Mouse (Mus musculus): ENCODE data around the gene Slit3. TPM values are rescaled to one million over a fixed set of nuclear protein-coding genes. Genes with fewer than 3 reads are reported as not detected.
A peak's percentile ranks its signal among the peaks of the same experiment; 100 is the strongest.

The Slit3 gene
- polyA plus RNA-seq, 1 experiment from 2014 or later, result 3.5 TPM

DNA sequence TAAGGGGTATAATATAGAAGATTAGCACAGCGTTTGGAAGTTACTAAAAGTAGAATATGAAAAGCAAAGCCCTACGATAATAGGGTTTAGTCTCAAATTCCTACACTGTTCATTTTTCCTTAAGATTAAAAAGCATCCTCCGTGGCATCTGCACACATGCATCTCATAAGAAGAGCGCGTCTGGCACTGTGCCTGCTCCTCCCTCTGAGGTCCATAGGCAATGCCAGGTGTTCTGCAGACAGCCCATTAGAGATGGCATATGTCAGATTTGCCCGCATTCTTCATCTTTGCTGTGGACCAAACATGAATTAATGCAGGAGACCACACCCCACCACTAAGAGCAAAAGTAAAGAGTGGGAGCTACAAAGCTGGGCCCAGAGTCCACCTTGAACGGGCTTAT lies 462.6 kb downstream of the Slit3 start:
- H3K4me2 ChIP-seq (ENCODE audit: low read length), result no peak overlapping the region
- no peaks in the 10 kb centered on the region for H3K4me1 ChIP-seq (ENCODE audit: control insufficient read depth, insufficient read depth, low read length)
- no peak overlapping the region for H3K9ac ChIP-seq (replicated peaks; ENCODE audit: low read length)
- no peak overlapping the region for H3K27ac ChIP-seq (replicated peaks; ENCODE audit: low read depth, low read length)
- no peak for DNase-seq
- ATAC-seq (ENCODE audit: low FRiP score, low TSS enrichment), result no peak
- no peaks in the 10 kb centered on the region for H3K36me3 ChIP-seq (ENCODE audit: control insufficient read depth, insufficient read depth, low read length)
- no peaks in the 10 kb centered on the region for H3K9me3 ChIP-seq (ENCODE audit: control insufficient read depth, low read length)
- no peak overlapping the region for H3K4me3 ChIP-seq (replicated peaks; ENCODE audit: low read depth, low read length)
- WGBS, result 91% methylated on average over 7 of the region's 7 CpGs
- no peaks in the 10 kb centered on the region for H3K27me3 ChIP-seq (ENCODE audit: control insufficient read depth, insufficient read depth, low read length)

DNA sequence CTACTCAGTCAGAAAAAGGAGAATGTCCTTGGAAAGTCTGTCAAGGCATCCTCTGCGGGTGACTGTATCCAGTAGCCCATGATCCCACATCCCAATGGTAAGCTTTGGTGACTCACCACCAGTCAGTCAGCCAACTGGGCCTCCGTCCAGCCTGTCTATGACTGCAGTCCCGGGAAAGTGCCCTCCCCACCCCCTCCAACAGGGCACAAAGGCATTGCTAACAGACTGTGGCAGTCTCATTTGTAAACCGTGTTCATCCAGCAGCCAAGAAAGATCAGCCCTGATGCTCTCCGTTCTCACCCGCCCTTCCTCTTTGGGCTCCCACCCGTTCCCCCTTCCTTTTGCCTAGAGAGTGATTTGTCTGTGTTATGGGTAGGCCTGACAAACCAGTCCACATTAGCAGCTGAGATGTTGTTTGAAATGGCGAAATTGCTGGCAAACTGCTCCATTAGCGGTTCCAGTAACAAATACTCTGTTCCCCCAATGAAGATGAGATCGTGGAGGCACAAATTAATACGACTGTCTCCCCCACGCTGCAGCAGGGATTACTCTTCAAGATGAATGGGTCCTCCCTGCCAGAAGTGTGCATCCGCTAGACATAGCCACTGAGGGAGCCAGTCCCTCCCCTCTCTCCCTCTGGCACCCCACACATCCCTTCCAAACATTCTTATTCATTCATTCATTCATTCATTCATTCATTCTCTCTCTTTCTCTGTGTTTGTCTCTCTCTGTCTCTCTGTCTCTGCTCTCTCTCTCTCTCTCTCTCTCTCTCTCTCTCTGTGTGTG lies 466.3 kb downstream of the Slit3 start:
- no peak overlapping the region for H3K27ac ChIP-seq (replicated peaks; ENCODE audit: low read depth, low read length)
- H3K27me3 ChIP-seq (ENCODE audit: control insufficient read depth, insufficient read depth, low read length), result 0 out of 2 replicates have a peak, but pooled peaks cover under 1% of the 10 kb centered on the region
- no peaks in the 10 kb centered on the region for H3K4me1 ChIP-seq (ENCODE audit: control insufficient read depth, insufficient read depth, low read length)
- H3K4me3 ChIP-seq (replicated peaks; ENCODE audit: low read depth, low read length), result no peak overlapping the region
- no peaks in the 10 kb centered on the region for H3K36me3 ChIP-seq (ENCODE audit: control insufficient read depth, insufficient read depth, low read length)
- no peak overlapping the region for H3K9ac ChIP-seq (replicated peaks; ENCODE audit: low read length)
- ATAC-seq (ENCODE audit: low FRiP score, low TSS enrichment) (peak; percentile 74), DNase-seq (peak; percentile 78)
- WGBS, result 51% methylated on average over 13 of the region's 13 CpGs
- no peak overlapping the region for H3K4me2 ChIP-seq (ENCODE audit: low read length)
- H3K9me3 ChIP-seq (ENCODE audit: control insufficient read depth, low read length), result no peaks in the 10 kb centered on the region

DNA sequence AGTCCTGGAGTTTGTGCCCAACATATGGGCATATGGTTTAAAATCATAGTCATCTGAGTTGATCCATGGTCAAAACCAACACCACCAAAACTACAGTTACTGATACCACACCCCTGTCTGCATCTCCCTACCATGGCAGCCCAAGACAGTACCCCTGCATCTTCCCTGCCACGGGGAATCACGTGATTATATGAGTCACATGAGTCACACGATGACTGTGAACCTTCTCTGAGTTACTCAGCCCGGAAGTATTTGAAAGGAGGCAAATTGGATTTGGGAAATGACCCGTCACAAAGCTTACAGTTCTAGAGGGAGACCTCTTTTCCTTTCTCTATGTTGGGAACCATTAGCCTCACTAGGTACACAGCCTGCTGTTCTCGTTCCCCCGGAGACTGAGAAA lies 468.9 kb downstream of the Slit3 start:
- Histone ChIP-seq H3K9me3 (ENCODE audit: control insufficient read depth, low read length) (no peaks in the 10 kb centered on the region), H3K27ac (replicated peaks; ENCODE audit: low read depth, low read length) (no peak overlapping the region), H3K4me2 (ENCODE audit: low read length) (no peak overlapping the region), H3K4me3 (replicated peaks; ENCODE audit: low read depth, low read length) (no peak overlapping the region), H3K27me3 (ENCODE audit: control insufficient read depth, insufficient read depth, low read length) (0 out of 2 replicates have a peak, but pooled peaks cover 5% of the 10 kb centered on the region), H3K9ac (replicated peaks; ENCODE audit: low read length) (no peak overlapping the region), H3K36me3 (ENCODE audit: control insufficient read depth, insufficient read depth, low read length) (no peaks in the 10 kb centered on the region), H3K4me1 (ENCODE audit: control insufficient read depth, insufficient read depth, low read length) (peaks cover 9% of the 10 kb centered on the region; the same call in 1 of the 2 replicates)
- ATAC-seq (ENCODE audit: low FRiP score, low TSS enrichment), result no peak
- no peak for DNase-seq
- WGBS, result 82% methylated on average over 7 of the region's 7 CpGs

DNA sequence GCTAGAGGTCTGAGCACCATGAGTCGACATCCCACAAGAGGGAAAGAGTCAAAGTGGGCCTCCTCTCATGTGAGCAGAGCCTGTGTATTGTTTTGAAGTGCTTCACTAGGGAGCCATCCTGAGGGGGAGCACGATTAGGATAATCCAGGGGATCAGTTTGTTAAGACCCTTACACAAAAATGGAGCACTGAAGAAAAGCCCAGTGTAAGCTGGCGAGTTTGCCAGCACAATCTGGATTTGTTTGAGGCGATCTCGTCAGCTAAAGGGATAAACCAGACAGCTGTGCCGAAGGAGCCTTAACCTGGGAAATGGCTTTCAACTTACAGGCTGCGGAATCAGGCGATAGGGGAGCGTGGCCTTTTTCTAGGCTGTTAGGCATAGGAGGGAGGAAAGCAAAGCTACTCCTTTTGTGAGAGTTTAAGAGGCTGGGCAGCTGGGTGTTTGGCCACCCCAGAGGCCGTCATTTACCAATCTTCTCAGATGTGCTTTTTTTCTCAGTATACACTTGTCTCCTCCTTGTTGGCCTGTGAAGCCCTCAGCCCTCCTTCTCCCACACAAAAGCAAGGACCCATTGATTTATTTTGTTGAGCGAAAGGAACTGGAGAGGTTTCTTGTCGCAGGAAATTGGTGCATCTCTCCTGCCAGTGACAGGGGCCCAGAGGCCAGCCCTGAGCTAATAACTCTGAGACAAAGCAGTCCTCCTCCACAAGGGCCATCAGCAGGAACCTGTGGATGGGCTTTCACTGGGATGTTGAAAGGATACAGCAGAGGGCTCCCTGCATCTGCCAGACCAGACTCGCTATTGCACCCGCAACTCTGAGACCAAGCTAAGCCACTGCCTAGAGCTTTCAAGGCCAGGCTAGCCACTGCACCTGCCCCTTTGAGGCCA lies 472.4 kb downstream of the Slit3 start:
- ATAC-seq (ENCODE audit: low FRiP score, low TSS enrichment) (no peak), DNase-seq (no peak)
- peaks cover 31% of the 10 kb centered on the region for H3K4me1 ChIP-seq (ENCODE audit: control insufficient read depth, insufficient read depth, low read length)
- no peak overlapping the region for H3K27ac ChIP-seq (replicated peaks; ENCODE audit: low read depth, low read length)
- H3K9ac ChIP-seq (replicated peaks; ENCODE audit: low read length), result no peak overlapping the region
- 28% methylated on average over 14 of the region's 14 CpGs for WGBS
- no peaks in the 10 kb centered on the region for H3K9me3 ChIP-seq (ENCODE audit: control insufficient read depth, low read length)
- H3K4me3 ChIP-seq (replicated peaks; ENCODE audit: low read depth, low read length), result no peak overlapping the region
- 0 out of 2 replicates have a peak, but pooled peaks cover 5% of the 10 kb centered on the region for H3K27me3 ChIP-seq (ENCODE audit: control insufficient read depth, insufficient read depth, low read length)
- H3K36me3 ChIP-seq (ENCODE audit: control insufficient read depth, insufficient read depth, low read length), result no peaks in the 10 kb centered on the region
- no peak overlapping the region for H3K4me2 ChIP-seq (ENCODE audit: low read length)

DNA sequence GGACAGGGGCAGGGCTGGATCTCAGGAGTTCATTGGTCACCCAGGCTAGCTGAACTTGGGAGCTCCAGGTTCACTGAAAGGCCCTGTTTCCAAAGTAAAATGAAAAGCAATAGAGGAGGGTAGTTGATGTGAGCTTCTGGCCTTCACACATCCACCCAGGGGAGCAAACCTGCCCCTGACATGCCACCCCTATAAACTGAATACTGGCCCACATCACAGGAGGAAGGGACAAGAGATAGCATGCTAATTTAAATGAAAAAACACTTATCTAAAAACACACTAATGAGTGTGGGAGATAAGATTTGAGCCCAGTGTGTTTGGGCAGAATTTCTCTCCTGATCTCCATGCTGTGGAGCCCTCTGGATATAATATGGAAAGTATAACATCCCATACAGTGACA lies 475.0 kb downstream of the Slit3 start:
- H3K27me3 ChIP-seq (ENCODE audit: control insufficient read depth, insufficient read depth, low read length), result 0 out of 2 replicates have a peak, but pooled peaks cover 5% of the 10 kb centered on the region
- no peak overlapping the region for H3K4me3 ChIP-seq (replicated peaks; ENCODE audit: low read depth, low read length)
- DNase-seq (no peak), ATAC-seq (ENCODE audit: low FRiP score, low TSS enrichment) (no peak)
- H3K9me3 ChIP-seq (ENCODE audit: control insufficient read depth, low read length), result no peaks in the 10 kb centered on the region
- peak overlapping the region; percentile 26 for H3K27ac ChIP-seq (replicated peaks; ENCODE audit: low read depth, low read length)
- no peak overlapping the region for H3K4me2 ChIP-seq (ENCODE audit: low read length)
- no peak overlapping the region for H3K9ac ChIP-seq (replicated peaks; ENCODE audit: low read length)
- no peaks in the 10 kb centered on the region for H3K36me3 ChIP-seq (ENCODE audit: control insufficient read depth, insufficient read depth, low read length)
- peaks cover 37% of the 10 kb centered on the region for H3K4me1 ChIP-seq (ENCODE audit: control insufficient read depth, insufficient read depth, low read length)

DNA sequence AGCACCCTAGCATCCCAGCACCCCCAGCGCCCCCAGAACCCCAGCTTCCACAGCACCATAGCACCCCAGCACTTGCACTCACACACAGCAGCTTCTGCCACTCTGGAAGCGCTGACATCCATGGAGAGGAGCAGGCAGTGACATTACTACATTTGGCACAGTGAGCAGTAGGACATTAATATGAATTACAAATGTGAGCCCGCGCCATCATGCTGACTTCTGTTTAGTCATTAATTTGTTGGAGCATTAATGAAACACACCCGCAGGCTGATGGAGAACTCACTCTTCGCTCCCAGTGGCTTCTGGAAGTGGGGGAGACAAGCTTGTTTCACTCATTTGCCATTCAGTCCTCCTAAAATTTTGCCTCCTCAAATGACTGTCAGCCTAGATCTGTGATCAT lies 476.9 kb downstream of the Slit3 start:
- H3K27ac ChIP-seq (replicated peaks; ENCODE audit: low read depth, low read length), result no peak overlapping the region
- H3K36me3 ChIP-seq (ENCODE audit: control insufficient read depth, insufficient read depth, low read length), result no peaks in the 10 kb centered on the region
- no peak overlapping the region for H3K4me2 ChIP-seq (ENCODE audit: low read length)
- H3K4me1 ChIP-seq (ENCODE audit: control insufficient read depth, insufficient read depth, low read length), result peaks cover 44% of the 10 kb centered on the region
- H3K9me3 ChIP-seq (ENCODE audit: control insufficient read depth, low read length), result no peaks in the 10 kb centered on the region
- no peaks in the 10 kb centered on the region for H3K27me3 ChIP-seq (ENCODE audit: control insufficient read depth, insufficient read depth, low read length)
- DNase-seq (no peak), ATAC-seq (ENCODE audit: low FRiP score, low TSS enrichment) (no peak)
- H3K9ac ChIP-seq (replicated peaks; ENCODE audit: low read length), result no peak overlapping the region
- WGBS, result 60% methylated on average over 6 of the region's 6 CpGs
- H3K4me3 ChIP-seq (replicated peaks; ENCODE audit: low read depth, low read length), result no peak overlapping the region

DNA sequence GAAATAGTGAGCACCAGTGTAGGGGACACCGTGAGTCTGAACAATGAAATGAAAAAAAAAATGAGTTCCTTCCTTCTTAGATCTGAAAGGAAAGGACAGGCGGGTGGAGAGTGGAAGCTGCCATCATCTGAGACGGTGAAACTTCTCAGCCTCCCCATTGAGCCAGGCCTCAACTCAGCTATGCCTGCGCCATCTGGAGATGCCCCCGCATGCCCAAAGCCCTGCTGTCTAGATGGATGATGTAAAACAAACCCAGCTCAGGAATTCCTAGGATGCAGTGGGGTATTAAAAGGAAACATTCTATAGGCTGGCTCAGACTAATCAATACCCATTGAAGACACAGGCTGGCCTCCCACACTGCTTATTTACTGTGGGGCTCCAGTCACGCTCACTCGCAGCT lies 477.7 kb downstream of the Slit3 start:
- no peak overlapping the region for H3K9ac ChIP-seq (replicated peaks; ENCODE audit: low read length)
- H3K4me3 ChIP-seq (replicated peaks; ENCODE audit: low read depth, low read length), result no peak overlapping the region
- 25% methylated on average over 7 of the region's 7 CpGs for WGBS
- peaks cover 38% of the 10 kb centered on the region for H3K4me1 ChIP-seq (ENCODE audit: control insufficient read depth, insufficient read depth, low read length)
- no peak for DNase-seq
- no peaks in the 10 kb centered on the region for H3K27me3 ChIP-seq (ENCODE audit: control insufficient read depth, insufficient read depth, low read length)
- no peak for ATAC-seq (ENCODE audit: low FRiP score, low TSS enrichment)
- H3K4me2 ChIP-seq (ENCODE audit: low read length), result no peak overlapping the region
- H3K9me3 ChIP-seq (ENCODE audit: control insufficient read depth, low read length), result no peaks in the 10 kb centered on the region
- no peak overlapping the region for H3K27ac ChIP-seq (replicated peaks; ENCODE audit: low read depth, low read length)
- H3K36me3 ChIP-seq (ENCODE audit: control insufficient read depth, insufficient read depth, low read length), result no peaks in the 10 kb centered on the region

DNA sequence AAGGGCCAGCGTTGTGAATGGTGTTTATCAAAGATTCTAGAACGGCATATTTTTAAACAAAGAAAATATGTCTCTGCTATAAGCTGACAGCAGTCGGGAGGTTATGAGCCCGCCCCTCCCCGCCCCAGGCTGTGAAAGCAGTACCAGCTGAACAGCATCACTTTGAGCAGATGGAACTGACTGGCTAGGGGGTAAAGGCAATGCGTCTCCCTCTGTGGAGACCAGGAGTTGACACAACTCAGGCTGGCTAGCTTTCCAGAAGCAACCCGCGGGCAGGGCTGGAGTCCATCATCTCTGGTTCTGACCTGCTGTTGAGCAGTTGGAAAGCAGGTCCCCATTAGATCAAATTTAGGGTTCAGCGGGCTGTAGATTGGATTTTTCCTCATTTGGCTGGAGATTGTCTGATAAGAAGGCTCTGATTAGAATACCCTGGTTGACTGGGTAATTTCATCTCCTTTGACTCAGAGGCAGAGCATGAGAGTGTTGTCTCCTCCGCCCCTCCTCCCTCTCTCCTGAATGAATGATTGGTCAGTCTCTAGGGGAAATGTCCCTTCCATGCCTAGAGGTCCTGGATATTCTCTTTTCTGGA lies 480.7 kb downstream of the Slit3 start:
- no peak overlapping the region for H3K27ac ChIP-seq (replicated peaks; ENCODE audit: low read depth, low read length)

More for the DNA sequence above, 480.7 kb downstream of the Slit3 start:
- DNase-seq (peak; percentile 56), ATAC-seq (ENCODE audit: low FRiP score, low TSS enrichment) (peak; percentile 56; the same call in 1 of the 2 replicates)
- Histone ChIP-seq H3K4me2 (ENCODE audit: low read length) (no peak overlapping the region), H3K9me3 (ENCODE audit: control insufficient read depth, low read length) (no peaks in the 10 kb centered on the region), H3K36me3 (ENCODE audit: control insufficient read depth, insufficient read depth, low read length) (no peaks in the 10 kb centered on the region), H3K4me1 (ENCODE audit: control insufficient read depth, insufficient read depth, low read length) (peaks cover 31% of the 10 kb centered on the region; the same call in 1 of the 2 replicates), H3K4me3 (replicated peaks; ENCODE audit: low read depth, low read length) (no peak overlapping the region), H3K27me3 (ENCODE audit: control insufficient read depth, insufficient read depth, low read length) (no peaks in the 10 kb centered on the region), H3K9ac (replicated peaks; ENCODE audit: low read length) (no peak overlapping the region)
- 49% methylated on average over 10 of the region's 10 CpGs for WGBS

All from midbrain, embryonic 14.5 days (tissue).